In the genomic region with DNA sequence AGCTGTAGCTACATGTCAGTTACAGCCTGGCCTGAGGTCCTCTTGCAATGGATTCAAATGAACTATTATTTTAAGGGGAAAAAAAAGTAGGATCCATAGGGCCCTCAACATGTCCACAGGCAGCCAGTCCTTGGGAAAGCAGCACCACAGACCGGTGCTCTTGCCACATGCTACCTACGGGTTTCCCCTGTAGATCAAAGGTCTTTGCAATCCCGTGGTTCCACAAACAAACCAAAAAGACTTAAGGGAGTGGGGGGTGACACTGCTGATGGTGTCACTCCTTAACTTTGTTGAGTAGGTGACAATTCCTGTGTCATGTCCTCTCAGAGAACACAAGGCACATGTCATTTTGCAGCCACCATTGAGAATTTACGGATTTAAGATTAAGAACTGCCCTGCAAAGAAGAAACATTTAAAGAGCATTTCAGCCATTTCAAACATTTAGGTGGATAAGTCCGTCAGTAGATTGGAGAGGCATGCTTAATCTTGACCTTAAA, we compare ENCODE assay signal across 8 mouse cellular contexts. TPM values are rescaled to one million over a fixed set of nuclear protein-coding genes. Genes with fewer than 3 reads are reported as not detected.
DNase-seq lines count a peak whose midpoint lies in the region; ATAC-seq and TF ChIP-seq lines count a peak whose summit lies in the region.

No protein-coding gene starts in this region.

- ATAC-seq in kidney, postnatal 0 days (replicated peaks; ENCODE audit: low FRiP score, low read depth), result no peak
- no peak for ATAC-seq in hindbrain, postnatal 0 days

- H3K9ac ChIP-seq in kidney, postnatal 0 days (ENCODE audit: low read depth, low read length), result no peak overlapping the region; the same call in 1 of the 2 replicates
- H3K9ac ChIP-seq in hindbrain, postnatal 0 days (replicated peaks; ENCODE audit: low read length), result peak overlapping the region; percentile 61

- no peaks in the 10 kb centered on the region for H3K27me3 ChIP-seq in kidney, postnatal 0 days (ENCODE audit: insufficient read depth, low read length)
- no peaks in the 10 kb centered on the region for H3K27me3 ChIP-seq in hindbrain, postnatal 0 days (ENCODE audit: insufficient read depth, low read length)

- 5% methylated on average over 5 of the region's 5 CpGs for WGBS in kidney, postnatal 0 days
- 15% methylated on average over 5 of the region's 5 CpGs for WGBS in hindbrain, postnatal 0 days

- H3K9me3 ChIP-seq in kidney, postnatal 0 days (replicated peaks; ENCODE audit: low read length), result no peaks in the 10 kb centered on the region
- H3K9me3 ChIP-seq in hindbrain, postnatal 0 days (ENCODE audit: low read length), result no peaks in the 10 kb centered on the region

- H3K27ac ChIP-seq in kidney, postnatal 0 days, result no peak overlapping the region
- H3K27ac ChIP-seq in brown adipose tissue, adult 24 weeks (replicated peaks; ENCODE audit: low read depth, low read length), result no peak overlapping the region
- no peak overlapping the region for H3K27ac ChIP-seq in hindbrain, postnatal 0 days

- H3K4me3 ChIP-seq in kidney, postnatal 0 days (replicated peaks; ENCODE audit: low read depth, low read length), result peak overlapping the region; percentile 53
- peak overlapping the region; percentile 69 for H3K4me3 ChIP-seq in brown adipose tissue, adult 24 weeks (ENCODE audit: insufficient read depth, low read depth, low read length)
- peak overlapping the region; percentile 63 for H3K4me3 ChIP-seq in hindbrain, postnatal 0 days (ENCODE audit: low read length)

- no peak for DNase-seq in kidney, postnatal 0 days (ENCODE audit: low spot score)
- DNase-seq in kidney, postnatal 25 days, result no peak
- DNase-seq in hindbrain, postnatal 0 days (ENCODE audit: low spot score), result no peak
- peak; percentile 42 for DNase-seq in naive thymus-derived CD4-positive, alpha-beta T cell, adult 2 months (ENCODE audit: low read depth)
- no peak for DNase-seq in cerebellum, adult 9-11 months
- DNase-seq in thymus, adult 18-20 months, result no peak
- no peak for DNase-seq in kidney, postnatal 14 days

- no peaks in the 10 kb centered on the region for H3K36me3 ChIP-seq in kidney, postnatal 0 days (ENCODE audit: insufficient read depth, low read length)
- H3K36me3 ChIP-seq in hindbrain, postnatal 0 days (ENCODE audit: insufficient read depth, low read length), result no peaks in the 10 kb centered on the region

- H3K4me2 ChIP-seq in kidney, postnatal 0 days (ENCODE audit: low read length), result peak overlapping the region; percentile 83
- H3K4me2 ChIP-seq in hindbrain, postnatal 0 days (ENCODE audit: low read depth, low read length), result peak overlapping the region; percentile 91

- no peak for TF ChIP-seq CTCF in kidney, postnatal 0 days (IDR thresholded peaks at IDR 0.05; ENCODE audit: low read depth)
- TF ChIP-seq CTCF in hindbrain, postnatal 0 days (IDR thresholded peaks at IDR 0.05; ENCODE audit: low read depth), result no peak

- peaks cover 9% of the 10 kb centered on the region; the same call in 1 of the 2 replicates for H3K4me1 ChIP-seq in kidney, postnatal 0 days (replicated peaks; ENCODE audit: insufficient read depth, low read length)
- no peaks in the 10 kb centered on the region; the same call in 1 of the 2 replicates for H3K4me1 ChIP-seq in brown adipose tissue, adult 24 weeks (ENCODE audit: control insufficient read depth, insufficient read depth, insufficient read length, low read length)
- H3K4me1 ChIP-seq in hindbrain, postnatal 0 days (ENCODE audit: insufficient read depth, low read length), result 0 out of 2 replicates have a peak, but pooled peaks cover 7% of the 10 kb centered on the region

RNA-seq across cellular contexts. Expression of a gene that starts 1.0 kb away (rescaled TPM):
- polyA plus RNA-seq in kidney, postnatal 0 days (2015; fragmentation: Nextera tagmentation; extraction: Ambion mirVana), result 61.0 and 65.8 TPM in 2 replicates
- polyA plus RNA-seq in brown adipose tissue, adult 24 weeks (2012; ENCODE audit: insufficient read depth, insufficient read length, missing spikeins), result 14.8 and 20.7 TPM in 2 replicates
- total RNA-seq in hindbrain, postnatal 0 days (2014; rRNA removed), result 39.0 and 44.5 TPM in 2 replicates
- polyA plus RNA-seq in hindbrain, postnatal 0 days (2015; fragmentation: Nextera tagmentation; extraction: Ambion mirVana), result 42.8 and 43.5 TPM in 2 replicates

RNA-seq across cellular contexts. Expression of a gene that starts 13.4 kb away (rescaled TPM):
- polyA plus RNA-seq in kidney, postnatal 0 days (2015; fragmentation: Nextera tagmentation; extraction: Ambion mirVana), result 185 and 187 TPM in 2 replicates
- 67.3 and 75.5 TPM in 2 replicates for polyA plus RNA-seq in brown adipose tissue, adult 24 weeks (2012; ENCODE audit: insufficient read depth, insufficient read length, missing spikeins)
- total RNA-seq in hindbrain, postnatal 0 days (2014; rRNA removed), result 96.2 and 109 TPM in 2 replicates
- polyA plus RNA-seq in hindbrain, postnatal 0 days (2015; fragmentation: Nextera tagmentation; extraction: Ambion mirVana), result 123 and 136 TPM in 2 replicates

RNA-seq across cellular contexts. Expression of a gene that starts 13.4 kb away (rescaled TPM):
- polyA plus RNA-seq in kidney, postnatal 0 days (2015; fragmentation: Nextera tagmentation; extraction: Ambion mirVana), result 59.8 and 66.5 TPM in 2 replicates
- polyA plus RNA-seq in brown adipose tissue, adult 24 weeks (2012; ENCODE audit: insufficient read depth, insufficient read length, missing spikeins), result 25.2 and 30.1 TPM in 2 replicates
- total RNA-seq in hindbrain, postnatal 0 days (2014; rRNA removed), result 36.6 and 46.2 TPM in 2 replicates
- 56.1 and 56.2 TPM in 2 replicates for polyA plus RNA-seq in hindbrain, postnatal 0 days (2015; fragmentation: Nextera tagmentation; extraction: Ambion mirVana)

RNA-seq across cellular contexts. Expression of a gene that starts 37.5 kb away (rescaled TPM):
- 173 and 191 TPM in 2 replicates for polyA plus RNA-seq in kidney, postnatal 0 days (2015; fragmentation: Nextera tagmentation; extraction: Ambion mirVana)
- 190 and 193 TPM in 2 replicates for polyA plus RNA-seq in brown adipose tissue, adult 24 weeks (2012; ENCODE audit: insufficient read depth, insufficient read length, missing spikeins)
- total RNA-seq in hindbrain, postnatal 0 days (2014; rRNA removed), result 134 and 143 TPM in 2 replicates
- 165 and 170 TPM in 2 replicates for polyA plus RNA-seq in hindbrain, postnatal 0 days (2015; fragmentation: Nextera tagmentation; extraction: Ambion mirVana)

RNA-seq across cellular contexts. Expression of a gene that starts 37.6 kb away (rescaled TPM):
- 56.0 and 58.9 TPM in 2 replicates for polyA plus RNA-seq in kidney, postnatal 0 days (2015; fragmentation: Nextera tagmentation; extraction: Ambion mirVana)
- 21.4 and 27.2 TPM in 2 replicates for polyA plus RNA-seq in brown adipose tissue, adult 24 weeks (2012; ENCODE audit: insufficient read depth, insufficient read length, missing spikeins)
- 40.3 and 42.1 TPM in 2 replicates for total RNA-seq in hindbrain, postnatal 0 days (2014; rRNA removed)
- polyA plus RNA-seq in hindbrain, postnatal 0 days (2015; fragmentation: Nextera tagmentation; extraction: Ambion mirVana), result 84.8 and 86.9 TPM in 2 replicates
